Mouse (Mus musculus): ENCODE results near the gene Stat1.

DNA sequence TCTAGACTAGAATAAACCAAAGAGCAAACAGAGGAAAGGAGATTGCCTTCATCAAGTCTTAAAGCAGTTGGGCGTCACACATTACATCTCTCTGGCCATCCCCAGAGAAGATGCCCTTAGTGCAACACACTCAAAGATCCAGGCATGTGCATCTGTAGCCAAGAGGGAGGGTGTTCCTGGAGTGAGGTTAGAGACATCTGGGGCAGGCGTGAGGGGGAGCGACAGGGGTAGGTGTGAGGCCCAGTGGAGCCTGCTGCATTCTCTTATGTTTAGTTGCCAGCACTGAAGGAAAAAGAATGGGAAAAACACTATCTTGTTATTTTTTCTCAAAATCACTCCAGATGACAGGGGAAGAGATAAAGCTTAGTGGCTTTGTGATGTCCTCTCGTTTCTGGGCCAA is 24.0 kb downstream of the Stat1 start:
- TF ChIP-seq CTCF (IDR thresholded peaks at IDR 0.05; ENCODE audit: low read depth) (no peak), EP300 (IDR thresholded peaks at IDR 0.05; ENCODE audit: low read depth) (no peak)
